Mouse (Mus musculus) NIH3T3 (cell line): ENCODE measurements around the gene ccdc198.
"Not testable (repeated sequence)": the region's sequence is repeated elsewhere in the genome, so short reads cannot be mapped to it uniquely, and the experiment has no call there.

Experiments used
- DNase-seq: peaks from one replicate; pipeline ENCODE4 v3.0.0-alpha.2; 2012; ENCODE audit warnings: low read depth

Gene ccdc198

DNA sequence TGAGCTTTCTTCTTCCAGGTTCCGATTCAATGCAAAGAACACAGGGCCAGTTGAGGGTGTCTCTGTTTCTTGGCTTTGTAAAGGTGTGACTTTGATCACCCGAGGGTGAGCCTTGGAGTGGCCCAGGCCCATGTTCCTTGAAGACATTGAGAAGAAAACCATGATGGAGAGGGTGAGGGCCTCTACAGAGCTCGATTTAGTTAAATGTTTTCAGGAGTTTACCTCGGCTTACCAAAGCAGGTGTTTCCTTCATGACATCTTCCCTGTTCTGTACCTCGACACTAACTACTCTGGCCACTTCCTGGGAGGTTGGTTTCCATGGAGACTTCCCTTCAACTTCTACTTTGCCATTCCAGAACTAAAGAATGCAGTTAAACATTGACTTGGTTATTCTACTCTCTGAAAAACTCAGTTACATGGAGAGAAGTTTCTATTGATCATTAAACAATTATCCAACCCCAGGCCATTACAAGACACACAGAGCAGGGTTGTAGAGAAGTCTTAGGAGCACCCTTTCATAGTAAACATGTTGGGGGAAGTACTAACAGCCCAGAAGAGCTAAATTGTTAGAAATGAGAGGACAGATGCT, at the start of gene ccdc198:
Gene ccdc198, minus strand, starts transcription at position 349 of the 589 bp plus-strand sequence.
- no peak for DNase-seq

DNA sequence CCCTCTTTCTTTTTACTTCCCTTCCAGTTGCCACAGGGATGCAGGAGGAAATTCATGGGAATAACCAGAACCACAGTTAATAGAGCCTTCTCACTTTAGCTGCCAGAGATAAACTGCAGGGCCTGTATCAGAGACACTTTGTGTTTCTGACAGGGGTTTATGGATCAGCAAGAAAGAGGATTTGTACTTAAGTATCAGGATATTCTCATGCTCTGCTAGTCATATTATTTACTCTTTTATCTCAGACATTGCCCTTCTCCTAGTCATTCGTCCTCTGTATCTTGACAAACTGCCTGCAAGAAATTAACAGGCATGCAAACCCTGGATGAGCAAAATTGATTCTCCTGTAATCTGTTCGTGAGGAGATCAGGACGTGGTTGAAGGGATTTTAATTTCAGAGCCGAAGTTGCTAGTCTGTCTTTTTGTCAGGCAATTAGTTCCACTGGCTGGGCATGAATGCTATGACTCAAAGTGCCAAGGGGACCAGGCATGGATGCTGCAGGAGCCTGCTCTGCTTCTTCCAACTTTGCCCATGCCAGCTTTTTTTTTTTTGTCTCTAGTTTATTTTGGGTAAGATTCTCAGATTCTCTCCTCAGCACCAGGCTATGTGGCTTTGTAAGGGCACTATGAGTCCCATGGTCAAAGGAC, 48.7 kb upstream of the ccdc198 start:
- DNase-seq = no peak

DNA sequence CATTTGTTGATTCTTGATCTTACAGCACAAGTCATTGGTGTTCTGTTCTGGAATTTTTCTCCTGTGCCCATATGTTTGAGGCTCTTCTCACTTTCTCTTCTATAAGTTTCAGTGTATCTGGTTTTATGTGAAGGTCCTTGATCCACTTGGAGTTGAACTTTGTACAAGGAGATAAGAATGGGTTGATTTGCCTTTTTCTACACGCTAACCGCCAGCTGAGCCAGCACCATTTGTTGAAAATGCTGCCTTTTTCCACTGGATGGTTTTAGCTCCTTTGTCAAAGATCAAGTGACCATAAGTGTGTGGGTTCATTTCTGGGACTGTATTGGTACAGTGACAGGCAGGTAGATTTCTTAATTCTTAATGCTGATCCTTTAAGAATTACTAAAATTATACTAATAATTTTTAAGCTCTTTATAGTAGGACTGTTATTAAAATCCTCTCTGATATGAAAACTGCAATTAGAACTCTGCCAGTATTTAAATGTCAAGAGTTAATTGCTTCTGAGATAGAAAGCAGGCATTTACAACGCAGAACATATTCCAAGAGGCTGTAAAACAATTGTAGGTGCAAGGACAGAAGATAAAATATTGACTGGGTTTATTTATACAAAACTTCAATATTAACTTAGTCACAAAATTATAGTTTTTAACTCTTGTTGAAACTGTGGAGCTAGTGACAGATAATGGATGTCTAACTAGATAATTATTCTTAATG, 44.9 kb upstream of the ccdc198 start:
- DNase-seq = no peak

DNA sequence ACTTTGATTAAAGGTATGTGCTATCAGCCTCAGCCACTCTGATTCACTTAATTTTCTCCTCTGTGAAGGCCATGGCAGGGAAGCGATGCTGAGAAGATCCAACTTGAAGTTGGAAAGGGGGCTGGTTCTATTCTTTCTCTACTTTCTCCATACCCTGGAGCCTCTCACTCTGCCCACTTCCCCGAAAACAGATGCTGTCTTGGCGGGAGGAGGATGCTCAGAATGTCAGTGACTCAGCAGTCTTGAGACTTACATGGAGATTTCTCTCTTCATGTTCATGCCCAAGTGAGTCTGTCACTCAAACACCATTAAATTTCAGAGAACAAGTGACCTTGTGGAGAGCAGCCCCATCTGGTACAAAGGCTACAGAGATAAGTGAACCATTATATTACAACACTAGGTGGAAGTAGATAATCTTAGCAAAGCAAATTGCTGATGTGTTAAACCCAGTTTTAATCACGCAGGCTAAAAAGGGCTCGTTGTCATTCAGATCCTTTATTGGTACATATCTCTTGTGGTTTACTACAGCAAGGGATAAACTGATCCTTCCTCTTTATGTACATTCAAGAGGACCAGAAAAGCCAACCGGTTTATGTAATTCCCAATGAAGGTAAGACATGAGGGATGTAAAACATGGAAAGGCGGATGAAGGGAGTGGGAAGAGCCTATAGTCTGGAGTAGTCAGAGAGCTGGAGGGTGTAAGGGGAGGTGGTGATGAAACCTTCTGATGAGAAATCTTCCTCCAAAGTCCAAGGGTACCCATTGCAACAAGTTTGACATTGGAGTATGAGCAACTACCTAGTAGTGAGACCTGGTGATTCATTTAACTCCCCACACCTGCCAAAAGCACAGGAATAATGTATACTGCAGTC, 38.7 kb upstream of the ccdc198 start:
- no peak for DNase-seq

DNA sequence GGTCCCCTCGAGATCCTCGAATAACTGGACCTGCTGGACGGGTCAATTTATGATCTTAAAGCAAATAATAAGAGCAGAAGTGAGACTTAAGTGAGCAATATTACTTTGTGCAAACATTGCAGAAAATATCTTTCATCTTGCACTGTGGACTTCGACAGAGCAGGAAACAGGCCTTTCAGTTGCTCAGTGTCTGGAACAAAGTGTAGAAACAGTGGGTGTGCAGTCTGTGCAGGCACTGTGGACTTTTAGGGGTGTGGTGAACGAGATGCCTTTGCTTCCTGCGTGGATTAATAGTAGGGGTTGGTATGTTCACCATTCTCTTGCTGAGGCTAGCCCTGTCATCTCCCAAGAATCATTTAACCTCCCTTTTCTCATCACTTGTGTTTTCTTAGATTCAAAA, 33.6 kb upstream of the ccdc198 start:
- DNase-seq = no peak

DNA sequence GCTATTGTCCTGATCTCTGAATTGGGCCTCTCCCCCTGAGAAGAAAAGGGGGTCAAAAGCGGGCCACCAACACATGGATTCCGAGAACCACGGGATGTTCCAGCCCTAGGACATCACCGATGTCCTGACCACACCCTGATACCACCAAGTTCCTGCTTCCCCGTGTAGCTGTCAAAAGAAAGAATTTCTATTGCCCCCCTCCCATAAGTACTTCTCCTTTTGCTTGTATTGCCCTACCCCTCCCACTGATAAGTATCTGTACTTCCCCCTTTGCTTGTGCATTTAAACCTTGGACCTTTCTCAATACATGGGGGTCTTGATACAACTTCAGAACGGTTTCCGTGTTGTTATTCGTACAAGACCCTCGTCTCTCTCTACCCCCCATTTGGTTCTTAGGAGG, 33.2 kb upstream of the ccdc198 start:
- DNase-seq = not testable (repeated sequence)

DNA sequence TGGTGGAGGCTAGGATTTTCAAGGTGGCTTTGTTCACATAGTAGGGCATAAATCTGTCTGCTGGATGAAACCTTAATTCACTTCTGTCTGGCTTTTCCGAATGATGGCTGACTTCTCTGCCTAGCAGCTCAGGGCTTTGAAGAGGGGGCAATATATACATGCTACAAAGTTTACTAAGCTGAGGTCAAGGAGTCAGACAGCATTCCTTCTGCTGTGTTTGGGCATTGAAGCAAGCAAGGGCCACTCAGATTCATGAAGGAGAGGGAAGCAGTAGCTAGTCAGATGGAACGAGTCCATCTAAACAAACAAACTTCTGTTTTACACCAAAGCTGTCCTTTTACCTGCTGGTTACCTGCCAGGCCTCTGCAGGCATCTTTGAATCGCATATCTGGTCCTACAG, 32.4 kb upstream of the ccdc198 start:
- DNase-seq = no peak

DNA sequence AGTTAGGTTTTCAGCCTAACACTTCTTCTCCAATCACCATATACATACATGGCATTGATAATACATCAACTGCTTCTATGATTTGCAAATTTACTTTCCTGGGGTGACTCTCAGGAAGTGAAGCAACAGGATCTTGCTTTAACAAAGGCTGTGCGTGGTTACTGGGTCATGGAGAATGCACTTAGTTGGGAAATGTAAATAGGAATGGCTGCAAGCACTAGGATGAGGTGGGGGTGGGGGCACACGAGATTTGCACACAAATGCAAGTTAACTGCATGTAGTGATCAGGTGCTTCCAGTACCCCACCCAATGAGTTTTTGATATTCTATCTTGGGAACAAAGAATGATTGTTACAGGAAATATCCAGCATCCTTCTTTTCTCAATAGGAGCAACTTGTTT, 30.1 kb upstream of the ccdc198 start:
- no peak for DNase-seq

DNA sequence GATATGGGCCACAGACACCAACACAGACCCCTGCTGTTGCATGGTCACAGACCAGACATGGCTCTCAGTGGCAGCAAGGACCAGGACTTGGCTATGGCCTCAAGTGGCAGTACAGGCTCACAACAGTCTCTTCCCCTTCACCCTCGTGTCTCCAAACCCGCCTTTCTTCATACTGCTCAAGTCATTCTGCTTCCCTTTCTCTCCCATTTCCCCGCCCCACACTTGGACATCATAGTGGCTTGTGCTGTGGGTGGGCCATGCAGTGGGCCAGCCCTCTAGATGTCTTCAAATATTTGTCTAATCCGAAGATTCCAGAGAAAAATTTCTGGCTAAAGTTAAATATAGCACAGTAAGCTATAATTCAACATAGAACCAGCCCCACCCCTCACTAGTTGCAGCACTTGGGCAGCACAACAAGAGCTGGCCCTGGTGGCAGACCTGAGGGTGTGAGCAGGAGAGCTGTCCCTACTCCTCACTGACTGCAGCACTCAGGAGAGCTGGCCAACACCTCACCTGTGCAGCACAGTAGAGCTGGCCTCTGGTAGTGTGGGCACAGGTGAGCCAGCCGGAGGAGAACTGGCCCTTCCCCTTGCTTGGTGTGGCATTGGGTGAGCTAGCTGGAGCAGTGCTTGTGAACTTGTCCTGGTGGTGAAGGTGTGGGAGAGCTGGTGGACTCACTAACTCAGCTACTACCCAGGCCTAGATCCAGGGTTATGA, 20.2 kb upstream of the ccdc198 start:
- no peak for DNase-seq

DNA sequence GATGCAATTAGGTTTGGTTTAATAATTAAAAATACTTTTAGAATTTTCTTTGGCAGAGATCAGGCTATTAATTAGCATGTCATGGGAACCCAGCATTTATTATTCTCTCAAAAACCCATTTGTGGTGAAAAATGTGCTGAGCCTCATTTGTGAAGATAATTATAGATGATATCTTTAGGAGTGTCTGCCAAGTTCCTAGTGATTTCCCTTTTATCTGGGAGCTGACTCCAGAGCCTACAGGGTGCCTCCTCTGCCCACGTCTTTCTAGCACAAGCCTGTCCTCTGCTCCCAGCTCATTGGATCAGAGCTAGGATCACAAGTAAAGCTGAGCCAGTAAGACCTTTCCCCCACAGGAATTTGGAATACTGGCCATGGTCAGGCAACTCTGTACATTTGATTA, 3.8 kb downstream of the ccdc198 start:
- DNase-seq = no peak

DNA sequence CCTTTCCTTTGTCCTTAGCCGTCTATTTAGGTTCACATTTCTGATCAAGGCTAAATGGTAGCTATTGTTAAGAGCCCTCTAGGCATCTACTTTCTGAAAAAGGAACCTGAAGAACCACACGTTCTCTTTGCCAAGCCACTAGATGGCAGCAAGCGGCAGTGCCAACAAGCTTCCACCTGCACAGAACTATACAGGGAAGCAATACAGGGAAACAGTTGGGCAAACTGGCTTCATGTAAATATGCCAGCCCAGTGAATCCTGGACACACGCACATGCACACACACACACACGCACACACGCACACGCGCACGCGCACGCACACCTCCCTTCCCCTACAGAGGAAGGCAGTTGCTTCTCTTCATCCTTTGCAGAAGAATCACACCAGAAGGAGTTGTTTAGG, 7.1 kb downstream of the ccdc198 start:
- peak; percentile 71 for DNase-seq

DNA sequence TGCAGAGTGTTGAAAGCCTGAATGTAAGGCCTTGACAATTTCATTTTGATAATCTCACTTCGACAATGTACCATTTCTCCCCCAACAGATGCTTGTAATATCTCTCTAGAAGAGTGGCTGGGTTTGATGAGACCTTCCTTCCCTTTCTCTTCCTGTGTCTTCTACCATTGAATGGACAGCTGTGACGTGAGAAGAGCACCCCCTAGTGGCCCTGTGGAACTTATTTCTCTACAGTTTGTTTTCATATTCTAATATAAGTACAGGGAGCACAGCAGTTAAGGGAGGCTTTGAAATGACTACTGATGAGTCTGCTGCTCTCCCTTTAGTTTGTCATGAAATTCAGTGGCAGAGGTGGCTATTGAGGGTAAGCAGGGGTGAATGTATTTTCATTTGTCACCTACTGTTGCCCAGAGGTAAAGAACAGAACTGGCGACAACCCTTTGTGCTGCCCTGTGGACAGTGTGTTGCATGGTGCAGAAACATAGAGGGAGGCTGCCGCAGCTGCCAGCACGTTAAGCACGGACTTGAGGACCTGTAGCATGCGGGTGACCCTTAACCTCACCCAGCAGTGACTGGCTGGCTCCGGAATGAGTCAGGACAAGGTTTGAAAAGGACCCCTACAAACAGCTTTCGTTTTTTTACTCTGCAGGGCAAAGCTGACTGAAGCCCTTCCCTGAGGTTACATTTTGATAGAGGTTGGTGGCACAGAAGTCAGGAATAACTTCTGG, 10.3 kb downstream of the ccdc198 start:
- peak; percentile 71 for DNase-seq

DNA sequence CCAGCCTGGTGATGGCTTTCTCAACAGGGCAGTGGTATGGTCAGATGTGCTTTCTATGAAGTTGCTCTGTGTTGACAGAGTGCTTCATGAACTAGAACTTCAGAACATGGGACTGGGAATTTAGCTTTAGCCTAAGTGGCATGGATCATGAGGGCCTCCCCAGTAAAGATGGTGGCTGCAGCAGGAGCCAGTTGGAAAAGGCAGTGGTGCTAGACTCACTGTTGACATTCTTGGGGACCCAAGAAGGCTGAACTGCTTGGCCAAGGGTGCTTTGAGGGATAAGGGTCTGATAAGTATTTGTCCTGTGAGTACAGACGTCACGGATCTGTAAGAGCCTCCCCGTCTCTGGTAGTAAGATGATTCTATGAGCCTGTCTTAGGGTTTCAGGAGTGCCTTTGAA, 13.4 kb downstream of the ccdc198 start:
- no peak for DNase-seq

DNA sequence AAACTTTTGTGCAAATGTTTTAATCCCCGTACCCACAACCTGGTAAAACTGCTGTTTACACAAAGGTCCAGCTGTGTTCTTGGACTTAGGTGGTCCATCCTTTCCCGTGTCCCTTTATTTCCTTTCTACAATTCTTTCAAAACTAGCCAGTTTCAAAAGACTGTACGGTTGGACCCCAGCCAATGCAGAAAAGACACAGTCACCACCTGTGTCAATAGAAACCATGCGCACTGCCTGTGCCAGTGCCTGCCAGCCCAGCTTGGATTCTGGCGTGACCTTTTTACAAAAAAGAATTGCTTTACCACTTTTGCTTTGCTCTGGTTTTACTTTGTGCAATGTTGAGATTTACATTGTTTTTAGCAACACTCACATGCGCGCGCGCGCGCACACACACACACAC, 18.3 kb downstream of the ccdc198 start:
- no peak for DNase-seq

DNA sequence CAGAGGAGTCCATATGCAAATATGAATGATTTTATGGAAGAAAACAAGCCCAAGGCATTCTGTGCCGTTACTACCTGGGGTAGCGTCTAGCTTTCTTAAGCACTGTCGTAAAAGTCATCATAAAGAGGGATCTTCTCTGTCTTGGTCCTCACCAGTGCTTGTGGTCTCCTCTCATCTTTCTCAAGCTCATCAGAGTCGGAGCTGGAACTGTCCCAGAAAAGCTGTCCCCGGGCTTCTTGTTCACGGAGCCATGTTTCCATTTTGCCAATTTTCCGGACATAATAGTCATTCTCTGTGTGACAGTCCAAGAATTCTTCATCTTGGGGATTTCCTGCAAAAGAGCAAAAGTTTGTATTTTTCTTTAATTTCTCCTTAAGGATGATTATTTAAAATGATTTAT, 18.8 kb downstream of the ccdc198 start:
- no peak for DNase-seq

DNA sequence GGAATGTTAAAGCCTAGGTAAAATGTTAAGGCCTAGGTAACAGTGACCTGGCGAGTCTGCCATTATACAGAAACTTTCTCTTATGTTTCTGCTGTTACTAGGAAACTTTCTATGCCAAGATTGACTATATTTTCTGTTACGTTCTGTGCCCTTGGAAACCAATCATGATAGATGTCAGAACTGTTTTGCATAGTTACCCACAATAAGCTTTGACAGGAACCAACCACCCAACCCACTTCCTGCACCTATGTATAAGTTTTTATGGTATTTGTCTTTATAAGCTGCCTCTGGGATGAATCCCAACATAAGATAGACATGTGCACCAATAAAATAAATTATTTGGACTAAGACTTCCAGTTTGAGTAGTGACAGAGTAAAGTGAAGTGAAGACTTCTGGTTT, 23.5 kb downstream of the ccdc198 start:
- no peak for DNase-seq

DNA sequence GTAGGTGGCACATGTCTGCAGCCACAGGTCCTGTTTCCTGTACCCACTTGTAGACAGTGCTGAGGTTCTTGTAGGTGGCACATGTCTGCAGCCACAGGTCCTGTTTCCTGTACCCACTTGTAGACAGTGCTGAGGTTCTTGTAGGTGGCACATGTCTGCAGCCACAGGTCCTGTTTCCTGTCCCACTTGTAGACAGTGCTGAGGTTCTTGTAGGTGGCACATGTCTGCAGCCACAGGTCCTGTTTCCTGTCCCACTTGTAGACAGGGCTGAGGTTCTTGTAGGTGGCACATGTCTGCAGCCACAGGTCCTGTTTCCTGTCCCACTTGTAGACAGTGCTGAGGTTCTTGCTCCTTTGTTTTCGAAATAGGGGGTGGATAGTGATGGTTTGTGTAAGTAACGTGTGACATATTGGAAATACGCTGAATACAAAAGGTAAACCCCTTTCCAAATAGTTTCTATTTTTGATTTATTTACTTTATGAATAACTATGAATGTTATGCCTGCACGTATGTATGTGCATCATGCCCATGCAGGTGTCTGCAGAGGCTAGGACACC, 25.7 kb downstream of the ccdc198 start:
- not testable (repeated sequence) for DNase-seq

DNA sequence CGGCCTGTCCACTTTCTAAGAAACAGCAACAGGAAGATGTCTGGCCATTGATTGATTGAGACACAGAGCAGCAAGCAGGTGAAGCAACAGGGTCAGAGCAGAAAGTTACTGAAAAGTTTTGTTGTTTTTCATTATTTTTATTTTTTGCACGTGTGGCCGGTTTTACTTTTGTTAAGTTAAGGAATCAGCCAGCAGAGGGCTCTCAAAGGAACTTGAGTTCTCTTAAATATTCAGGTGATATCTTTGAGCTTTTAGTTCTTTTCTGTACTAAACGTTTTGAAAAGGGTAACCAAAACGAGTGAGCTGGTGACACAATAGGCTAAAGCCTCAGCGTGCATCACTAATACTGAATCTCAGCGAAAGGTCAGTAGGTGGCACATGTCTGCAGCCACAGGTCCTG, 26.6 kb downstream of the ccdc198 start:
- DNase-seq = peak; percentile 6

DNA sequence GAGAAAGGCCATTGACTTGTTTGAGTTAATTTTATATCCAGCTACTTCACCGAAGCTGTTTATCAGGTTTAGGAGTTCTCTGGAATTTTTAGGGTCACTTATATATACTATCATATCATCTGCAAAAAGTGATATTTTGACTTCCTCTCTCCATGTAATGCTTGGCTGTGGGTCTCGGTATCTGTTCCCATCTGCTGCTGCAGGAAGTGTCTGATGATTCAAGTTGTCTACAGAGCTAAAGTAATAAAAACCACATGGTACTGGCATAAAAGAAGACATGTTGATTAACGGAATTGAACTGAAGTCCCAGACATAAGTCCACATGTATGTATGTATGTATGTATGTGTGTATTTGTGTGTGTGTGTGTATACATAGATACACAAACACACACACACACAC, 35.1 kb downstream of the ccdc198 start:
- DNase-seq = not testable (repeated sequence)

DNA sequence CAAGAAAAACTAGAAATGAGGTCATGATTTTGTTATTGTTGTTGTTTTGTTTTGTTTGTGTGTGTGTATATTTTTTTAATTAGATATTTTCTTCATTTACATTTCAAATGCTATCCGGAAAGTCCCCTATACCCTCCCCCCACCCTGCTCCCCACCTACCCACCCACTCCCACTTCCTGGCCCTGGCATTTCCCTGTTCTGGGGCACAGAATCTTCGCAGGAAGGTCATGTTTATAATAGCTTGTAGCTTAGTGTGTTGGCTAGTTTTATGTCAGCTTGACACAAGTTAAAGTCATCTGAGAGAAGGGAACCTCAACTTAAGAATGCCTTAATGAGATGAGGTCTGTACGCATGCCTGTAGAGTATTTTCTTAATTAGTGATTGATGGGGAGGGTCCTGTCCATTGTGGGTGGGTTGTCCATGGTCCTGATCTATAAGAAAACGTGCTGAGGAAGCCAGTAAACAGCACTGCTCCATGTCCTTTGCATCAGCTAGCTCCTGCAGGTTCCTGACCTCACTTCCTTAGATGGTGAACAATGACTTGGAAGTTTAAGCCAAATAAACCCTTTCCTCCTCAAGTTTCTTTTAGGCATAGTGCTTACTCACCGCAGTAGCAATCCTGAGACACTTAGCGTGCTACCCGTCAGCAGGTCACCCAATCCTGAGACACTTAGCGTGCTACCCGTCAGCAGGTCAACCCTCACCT, 44.0 kb downstream of the ccdc198 start:
- no peak for DNase-seq
